Mouse (Mus musculus) midbrain, embryonic 10.5 days (tissue): ENCODE data around the gene Cyp2d10. TPM values are rescaled to one million over a fixed set of nuclear protein-coding genes. Genes with fewer than 3 reads are reported as not detected.

Source experiments
- microRNA-seq: library from miRNA; unstranded; fragments of <30 nt; microRNA quantifications from one replicate; pipeline ENCODE4, GENCODE M21; 2017
- polyA plus RNA-seq: library from polyadenylated mRNA; unstranded; fragments of >200 nt; fragmentation: Nextera tagmentation; extraction: Ambion mirVana; gene quantifications from 2 replicates; pipeline ENCODE4 v1.2.1, GENCODE M21; 2016

Cyp2d10 gene
- polyA plus RNA-seq, 1 experiment from 2014 or later = not detected

Small RNA genes lying within 50 kb of the gene (microRNA-seq; reads per million reads assigned to microRNA genes)
- gene Gm25990 (not detected), gene Gm27331 (not detected), gene Gm27622 (not detected), gene Mir7684 (not detected)

Other genes starting within 250 kb of the Cyp2d10 start
- 0.16 and 0.52 TPM in 2 replicates for gene Shisa8, start 194.4 kb downstream of the Cyp2d10 start, polyA plus RNA-seq
- gene Tnfrsf13c, start 182.8 kb downstream of the Cyp2d10 start, polyA plus RNA-seq = 0.07 TPM in 1 of 2 replicates, not detected in the other
- gene Cenpm, start 162.4 kb downstream of the Cyp2d10 start, polyA plus RNA-seq = 94.9 and 102 TPM in 2 replicates
- gene 1500009C09Rik, start 154.8 kb downstream of the Cyp2d10 start, polyA plus RNA-seq = 0.15 and 0.36 TPM in 2 replicates
- 83.4 and 109 TPM in 2 replicates for gene Sept3, start 132.3 kb downstream of the Cyp2d10 start, polyA plus RNA-seq
- gene Wbp2nl, start 108.2 kb downstream of the Cyp2d10 start, polyA plus RNA-seq = 0.11 and 0.25 TPM in 2 replicates
- 22.4 and 27.2 TPM in 2 replicates for gene Naga, start 68.3 kb downstream of the Cyp2d10 start, polyA plus RNA-seq
- 4.2 and 5.4 TPM in 2 replicates for gene Pheta2, start 68.3 kb downstream of the Cyp2d10 start, polyA plus RNA-seq
- gene Smdt1, start 68.2 kb downstream of the Cyp2d10 start, polyA plus RNA-seq = 253 and 265 TPM in 2 replicates
- gene Ndufa6, start 52.9 kb downstream of the Cyp2d10 start, polyA plus RNA-seq = 258 and 270 TPM in 2 replicates
- 2.8 and 4.5 TPM in 2 replicates for gene Cyp2d22, start 26.9 kb downstream of the Cyp2d10 start, polyA plus RNA-seq
- gene Cyp2d11, start 13.2 kb downstream of the Cyp2d10 start, polyA plus RNA-seq = not detected in 2 replicates
- gene Cyp2d9, start 26.2 kb upstream of the Cyp2d10 start, polyA plus RNA-seq = not detected in 2 replicates
- gene Cyp2d12, start 147.9 kb upstream of the Cyp2d10 start, polyA plus RNA-seq = not detected in 2 replicates
- gene Cyp2d34, start 213.8 kb upstream of the Cyp2d10 start, polyA plus RNA-seq = not detected in 2 replicates